In genomic region chr4:132524321-132524741, GRCm38 (mm10) we compare ENCODE assay signal across 12 mouse cellular contexts. TPM values are rescaled to one million over a fixed set of nuclear protein-coding genes. Genes with fewer than 3 reads are reported as not detected.
DNase-seq lines count a peak whose midpoint lies in the region; ATAC-seq and TF ChIP-seq lines count a peak whose summit lies in the region.
"Had no signal": no experiment of that assay in that cellular context is flagged by ENCODE, and none has a peak within 500 bp of the region (broad histone marks: within the 10 kb centered on the region; RNA-seq: fewer than 3 reads in every experiment).

No protein-coding gene starts in this region.

- ATAC-seq in heart, embryonic 14.5 days (ENCODE audit: insufficient number of reproducible peaks, insufficient read depth, low FRiP score, low read depth): no peak
- ATAC-seq in lung, embryonic 16.5 days (ENCODE audit: low read depth): peak; percentile 59; the same call in 1 of the 2 replicates
- 0 out of 2 replicates have a peak, but pooled peaks have one; percentile 51 for ATAC-seq in stomach, embryonic 16.5 days (ENCODE audit: insufficient read depth, low FRiP score)

- H3K4me2 ChIP-seq in heart, embryonic 14.5 days (ENCODE audit: low read length): peak overlapping the region; percentile 20; the same call in 1 of the 2 replicates
- no peak overlapping the region for H3K4me2 ChIP-seq in lung, embryonic 16.5 days (ENCODE audit: low read depth, low read length)
- H3K4me2 ChIP-seq in stomach, embryonic 16.5 days (ENCODE audit: low read depth, low read length): peak overlapping the region; percentile 21; the same call in 1 of the 2 replicates
- H3K4me2 ChIP-seq: hindbrain, embryonic 15.5 days had no signal

- no peak for DNase-seq in heart, adult 18-20 months
- no peak for DNase-seq in lung, postnatal 4 days
- DNase-seq in thymus, postnatal 25 days: no peak
- no peak for DNase-seq in left cerebral cortex, postnatal 4 days
- DNase-seq: adrenal gland, adult 8-10 months; cerebellum, adult 11-12 months; thymus, postnatal 36 days had no signal

- intact Hi-C loops in left cerebral cortex, postnatal 4 days (cut with DNase I): no loop called here

- H3K36me3 ChIP-seq in heart, embryonic 14.5 days (ENCODE audit: control insufficient read depth, insufficient read depth, low read length): peaks cover 1% of the 10 kb centered on the region; the same call in 1 of the 2 replicates
- no peaks in the 10 kb centered on the region; the same call in 1 of the 2 replicates for H3K36me3 ChIP-seq in lung, embryonic 16.5 days (ENCODE audit: control insufficient read depth, insufficient read depth, low read length)
- no peaks in the 10 kb centered on the region for H3K36me3 ChIP-seq in stomach, embryonic 16.5 days (ENCODE audit: control insufficient read depth, insufficient read depth, low read length)
- H3K36me3 ChIP-seq: hindbrain, embryonic 15.5 days had no signal

- TF ChIP-seq CTCF in embryonic fibroblast, embryonic 13.5 days (IDR thresholded peaks at IDR 0.05; ENCODE audit: borderline replicate concordance, insufficient read depth, low read length): no peak

- 21% methylated on average over 11 of the region's 11 CpGs for WGBS in heart, embryonic 14.5 days
- 20% methylated on average over 11 of the region's 11 CpGs for WGBS in lung, embryonic 16.5 days
- WGBS in stomach, embryonic 16.5 days: 23% methylated on average over 11 of the region's 11 CpGs

- H3K4me1 ChIP-seq in heart, embryonic 14.5 days (ENCODE audit: control insufficient read depth in 2 of 2, insufficient read depth in 2 of 2, low read length in 2 of 2): peaks cover 7% of the 10 kb centered on the region in 2 experiments
- H3K4me1 ChIP-seq in lung, embryonic 16.5 days (replicated peaks; ENCODE audit: control insufficient read depth, insufficient read depth, low read length): peaks cover 9% of the 10 kb centered on the region
- H3K4me1 ChIP-seq in embryonic fibroblast, embryonic 13.5 days (ENCODE audit: control insufficient read depth, insufficient read depth, low read length): 0 out of 2 replicates have a peak, but pooled peaks cover 5% of the 10 kb centered on the region
- peaks cover 12% of the 10 kb centered on the region for H3K4me1 ChIP-seq in stomach, embryonic 16.5 days (ENCODE audit: control insufficient read depth, insufficient read depth, low read length)
- H3K4me1 ChIP-seq: hindbrain, embryonic 15.5 days had no signal

- H3K9ac ChIP-seq in heart, embryonic 14.5 days (ENCODE audit: low read length): no peak overlapping the region
- H3K9ac ChIP-seq in lung, embryonic 16.5 days (ENCODE audit: low read length): peak overlapping the region; percentile 38; the same call in 1 of the 2 replicates
- peak overlapping the region; percentile 28 for H3K9ac ChIP-seq in stomach, embryonic 16.5 days (ENCODE audit: low read length)
- H3K9ac ChIP-seq: hindbrain, embryonic 15.5 days had no signal

- H3K4me3 ChIP-seq in heart, embryonic 14.5 days (ENCODE audit: control insufficient read depth in 1 of 2, insufficient read depth in 1 of 2, low read depth in 1 of 2, low read length in 2 of 2): no peak overlapping the region
- no peak overlapping the region for H3K4me3 ChIP-seq in lung, embryonic 16.5 days (ENCODE audit: low read length)
- H3K4me3 ChIP-seq in embryonic fibroblast, embryonic 13.5 days (ENCODE audit: insufficient read depth, low read length): no peak overlapping the region
- no peak overlapping the region for H3K4me3 ChIP-seq in stomach, embryonic 16.5 days (replicated peaks; ENCODE audit: low read length)
- H3K4me3 ChIP-seq: hindbrain, embryonic 15.5 days had no signal

- peak overlapping the region; percentile 19 to 24; a peak in 1 of 4 replicates for H3K27ac ChIP-seq in heart, embryonic 14.5 days (replicated peaks in 1 of 2; ENCODE audit: control insufficient read depth in 1 of 2, insufficient read depth in 1 of 2, low read depth in 2 of 2, low read length in 2 of 2)
- peak overlapping the region; percentile 56 for H3K27ac ChIP-seq in lung, embryonic 16.5 days (ENCODE audit: low read length)
- peak overlapping the region; percentile 28 for H3K27ac ChIP-seq in embryonic fibroblast, embryonic 13.5 days (ENCODE audit: insufficient read depth, low read length)
- H3K27ac ChIP-seq in stomach, embryonic 16.5 days (ENCODE audit: low read length): peak overlapping the region; percentile 93
- H3K27ac ChIP-seq: hindbrain, embryonic 15.5 days had no signal

- no peaks in the 10 kb centered on the region for H3K27me3 ChIP-seq in heart, embryonic 14.5 days (ENCODE audit: control insufficient read depth, insufficient read depth, low read length)
- no peaks in the 10 kb centered on the region for H3K27me3 ChIP-seq in lung, embryonic 16.5 days (ENCODE audit: control insufficient read depth, insufficient read depth, low read depth, low read length)
- no peaks in the 10 kb centered on the region for H3K27me3 ChIP-seq in stomach, embryonic 16.5 days (ENCODE audit: control insufficient read depth, insufficient read depth, low read length)
- H3K27me3 ChIP-seq: hindbrain, embryonic 15.5 days had no signal

- TF ChIP-seq POLR2A in embryonic fibroblast, embryonic 13.5 days (IDR thresholded peaks at IDR 0.05; ENCODE audit: low read depth, low read length): no peak

- no peaks in the 10 kb centered on the region for H3K9me3 ChIP-seq in heart, embryonic 14.5 days (ENCODE audit: control insufficient read depth, low read length)
- no peaks in the 10 kb centered on the region for H3K9me3 ChIP-seq in lung, embryonic 16.5 days (ENCODE audit: control insufficient read depth, low read length)
- no peaks in the 10 kb centered on the region for H3K9me3 ChIP-seq in stomach, embryonic 16.5 days (replicated peaks; ENCODE audit: control insufficient read depth, low read length)
- H3K9me3 ChIP-seq: hindbrain, embryonic 15.5 days had no signal

RNA-seq across cellular contexts. Expression of gene Atpif1, which starts 9.1 kb away (rescaled TPM):
- polyA plus RNA-seq in heart, embryonic 14.5 days (2014; fragmentation: Nextera tagmentation; extraction: Ambion mirVana): 1,706 and 1,766 TPM in 2 replicates
- total RNA-seq in heart, adult 18-20 months (2021): 100 to 1,000 TPM; 326 to 345 TPM
- polyA plus RNA-seq in lung, embryonic 16.5 days (2015; fragmentation: Nextera tagmentation; extraction: Ambion mirVana): 976 and 986 TPM in 2 replicates
- 352 and 397 TPM in 2 replicates for polyA plus RNA-seq in embryonic fibroblast, embryonic 13.5 days (2011; ENCODE audit: insufficient read length, low read depth, missing spikeins)
- polyA plus RNA-seq in stomach, embryonic 16.5 days (2015; fragmentation: Nextera tagmentation; extraction: Ambion mirVana): 1,031 and 1,078 TPM in 2 replicates
- total RNA-seq in left cerebral cortex, postnatal 4 days (2021): 100 to 1,000 TPM; 652 to 682 TPM

RNA-seq across cellular contexts. Expression of gene Dnajc8, which starts 11.0 kb away (rescaled TPM):
- 112 and 117 TPM in 2 replicates for polyA plus RNA-seq in heart, embryonic 14.5 days (2014; fragmentation: Nextera tagmentation; extraction: Ambion mirVana)
- total RNA-seq in heart, adult 18-20 months (2021): 10 to 100 TPM; 51.0 to 52.9 TPM
- polyA plus RNA-seq in lung, embryonic 16.5 days (2015; fragmentation: Nextera tagmentation; extraction: Ambion mirVana): 159 and 171 TPM in 2 replicates
- 146 and 149 TPM in 2 replicates for polyA plus RNA-seq in embryonic fibroblast, embryonic 13.5 days (2011; ENCODE audit: insufficient read length, low read depth, missing spikeins)
- polyA plus RNA-seq in stomach, embryonic 16.5 days (2015; fragmentation: Nextera tagmentation; extraction: Ambion mirVana): 138 and 149 TPM in 2 replicates
- 10 to 100 TPM; 83.6 to 83.7 TPM for total RNA-seq in left cerebral cortex, postnatal 4 days (2021)

RNA-seq across cellular contexts. Expression of gene Sesn2, which starts 14.0 kb away (rescaled TPM):
- polyA plus RNA-seq in heart, embryonic 14.5 days (2014; fragmentation: Nextera tagmentation; extraction: Ambion mirVana): 3.8 and 4.4 TPM in 2 replicates
- total RNA-seq in heart, adult 18-20 months (2021): 1 to 10 TPM; 2.8 TPM
- polyA plus RNA-seq in lung, embryonic 16.5 days (2015; fragmentation: Nextera tagmentation; extraction: Ambion mirVana): 10.6 and 12.3 TPM in 2 replicates
- polyA plus RNA-seq in embryonic fibroblast, embryonic 13.5 days (2011; ENCODE audit: insufficient read length, low read depth, missing spikeins): 55.1 and 58.4 TPM in 2 replicates
- polyA plus RNA-seq in stomach, embryonic 16.5 days (2015; fragmentation: Nextera tagmentation; extraction: Ambion mirVana): 12.4 and 13.7 TPM in 2 replicates
- total RNA-seq in left cerebral cortex, postnatal 4 days (2021): 1 to 10 TPM; 6.8 to 7.0 TPM

RNA-seq across cellular contexts. Expression of gene Ptafr, which starts 39.5 kb away (rescaled TPM):
- 0.66 and 0.73 TPM in 2 replicates for polyA plus RNA-seq in heart, embryonic 14.5 days (2014; fragmentation: Nextera tagmentation; extraction: Ambion mirVana)
- 1 to 10 TPM; 1.3 to 1.5 TPM for total RNA-seq in heart, adult 18-20 months (2021)
- polyA plus RNA-seq in lung, embryonic 16.5 days (2015; fragmentation: Nextera tagmentation; extraction: Ambion mirVana): 1.1 and 1.2 TPM in 2 replicates
- polyA plus RNA-seq in embryonic fibroblast, embryonic 13.5 days (2011; ENCODE audit: insufficient read length, low read depth, missing spikeins): not detected in 2 replicates
- polyA plus RNA-seq in stomach, embryonic 16.5 days (2015; fragmentation: Nextera tagmentation; extraction: Ambion mirVana): 1.0 and 1.2 TPM in 2 replicates
- total RNA-seq in left cerebral cortex, postnatal 4 days (2021): 1 to 10 TPM in 1 of 2 experiments, under 1 TPM in 1; 0.58 to 1.1 TPM

Comparison
In these comparisons a context has a peak if more than half of its experiments do, and no peak if none do; other contexts are left out.
1. H3K27ac ChIP-seq: peak in every context shown above with its lines; median percentile 93 in stomach, embryonic 16.5 days; 56 in lung, embryonic 16.5 days; 28 in embryonic fibroblast, embryonic 13.5 days; 22 in heart, embryonic 14.5 days.